Mouse (Mus musculus): ENCODE data around the gene Sytl2. TPM values are rescaled to one million over a fixed set of nuclear protein-coding genes. Genes with fewer than 3 reads are reported as not detected.

Sytl2 gene
- total and polyA plus RNA-seq, 3 experiments, result not detected

- H3K27me3 ChIP-seq (ENCODE audit: control insufficient read depth in 1 of 2, insufficient read depth in 2 of 2, low read length in 2 of 2), result peaks cover 0 to 5% of the 10 kb centered on the region in 2 experiments; a peak in 1 of 4 replicates
- H3K36me3 ChIP-seq (ENCODE audit: control insufficient read depth in 1 of 2, insufficient read depth in 2 of 2, low read length in 2 of 2), result no peaks in the 10 kb centered on the region
- peak; percentile 24 for DNase-seq (ENCODE audit: low read depth, low spot score)
- H3K4me1 ChIP-seq (ENCODE audit: control insufficient read depth in 1 of 2, insufficient read depth in 2 of 2, low read length in 2 of 2), result no peaks in the 10 kb centered on the region
- H3K79me2 ChIP-seq (ENCODE audit: control insufficient read depth, insufficient read depth, low read length, poor library complexity), result no peaks in the 10 kb centered on the region
- no peak overlapping the region for H3K9ac ChIP-seq (ENCODE audit: control insufficient read depth, low read depth, low read length, poor library complexity, severe bottlenecking)
- no peaks in the 10 kb centered on the region for H3K9me3 ChIP-seq (replicated peaks; ENCODE audit: insufficient read depth, low read length)
- H3K4me3 ChIP-seq (ENCODE audit: control insufficient read depth in 1 of 2, insufficient read depth in 1 of 2, low read depth in 2 of 2, low read length in 2 of 2), result no peak overlapping the region
- H3K27ac ChIP-seq (ENCODE audit: control insufficient read depth, low read depth, low read length), result no peak overlapping the region
- TF ChIP-seq MAFK (IDR thresholded peaks at IDR 0.05; ENCODE audit: borderline replicate concordance, low read depth, low read length) (no peak), POLR2AphosphoS2 (IDR thresholded peaks at IDR 0.05; ENCODE audit: low read length) (no peak), RAD21 (IDR thresholded peaks at IDR 0.05; ENCODE audit: low read depth, low read length) (peak; percentile 49), SMC3 (IDR thresholded peaks at IDR 0.05; ENCODE audit: low read depth, low read length) (peak; percentile 66), POLR2AphosphoS5 (IDR thresholded peaks at IDR 0.05; ENCODE audit: borderline replicate concordance, low read depth, low read length) (no peak), ZC3H11A (IDR thresholded peaks at IDR 0.05; ENCODE audit: low read depth, low read length) (no peak; the same call in 1 of the 2 replicates), BHLHE40 (IDR thresholded peaks at IDR 0.05; ENCODE audit: borderline replicate concordance, low read depth, low read length) (no peak), MAZ (IDR thresholded peaks at IDR 0.05; ENCODE audit: low read depth, low read length) (no peak), E2F4 (IDR thresholded peaks at IDR 0.05; ENCODE audit: borderline replicate concordance, low read depth, low read length) (no peak), KAT2A (conservative IDR thresholded peaks at IDR 0.05; ENCODE audit: low read depth, low read length) (no peak), HCFC1 (IDR thresholded peaks at IDR 0.05; ENCODE audit: low read depth, low read length) (no peak), TCF12 (IDR thresholded peaks at IDR 0.05; ENCODE audit: low read depth, low read length) (no peak), TAL1 (IDR thresholded peaks at IDR 0.05; ENCODE audit: low read length) (no peak), CTCF (IDR thresholded peaks at IDR 0.05 in 2 of 3, conservative IDR thresholded peaks at IDR 0.05 in 1 of 3; ENCODE audit: control insufficient read depth in 1 of 3, insufficient read depth in 1 of 3, low read depth in 2 of 3, low read length in 3 of 3, poor library complexity in 1 of 3, severe bottlenecking in 1 of 3) (peak; percentile 47 to 64 (median 58); a peak in 5 of 6 replicates), USF2 (IDR thresholded peaks at IDR 0.05; ENCODE audit: borderline replicate concordance in 1 of 2, insufficient read depth in 1 of 2, low read depth in 1 of 2, low read length in 2 of 2) (no peak), MYB (IDR thresholded peaks at IDR 0.05; ENCODE audit: low read depth, low read length) (no peak), NELFE (IDR thresholded peaks at IDR 0.05; ENCODE audit: low read depth, low read length) (no peak), GATA1 (IDR thresholded peaks at IDR 0.05; ENCODE audit: low read depth, low read length) (no peak), NRF1 (IDR thresholded peaks at IDR 0.05; ENCODE audit: insufficient read depth, low read depth, low read length, poor library complexity, severe bottlenecking) (no peak)
Observed at GRCm38 (mm10) chr7:90280274-90280875, 21.7 kb upstream of the Sytl2 start.

- H3K27ac ChIP-seq (ENCODE audit: control insufficient read depth, low read depth, low read length), result no peak overlapping the region
- no peak overlapping the region for H3K4me3 ChIP-seq (ENCODE audit: control insufficient read depth in 1 of 2, insufficient read depth in 1 of 2, low read depth in 2 of 2, low read length in 2 of 2)
- no peaks in the 10 kb centered on the region for H3K36me3 ChIP-seq (ENCODE audit: control insufficient read depth in 1 of 2, insufficient read depth in 2 of 2, low read length in 2 of 2)
- no peaks in the 10 kb centered on the region for H3K79me2 ChIP-seq (ENCODE audit: control insufficient read depth, insufficient read depth, low read length, poor library complexity)
- no peaks in the 10 kb centered on the region for H3K9me3 ChIP-seq (replicated peaks; ENCODE audit: insufficient read depth, low read length)
- no peak for DNase-seq (ENCODE audit: low read depth, low spot score)
- peaks cover 0 to 5% of the 10 kb centered on the region in 2 experiments; a peak in 1 of 4 replicates for H3K27me3 ChIP-seq (ENCODE audit: control insufficient read depth in 1 of 2, insufficient read depth in 2 of 2, low read length in 2 of 2)
- H3K9ac ChIP-seq (ENCODE audit: control insufficient read depth, low read depth, low read length, poor library complexity, severe bottlenecking), result no peak overlapping the region
- TF ChIP-seq KAT2A (conservative IDR thresholded peaks at IDR 0.05; ENCODE audit: low read depth, low read length), result no peak
- TF ChIP-seq ELF1 (IDR thresholded peaks at IDR 0.05; ENCODE audit: low read depth, low read length), result no peak
- no peak for TF ChIP-seq TCF12 (IDR thresholded peaks at IDR 0.05; ENCODE audit: low read depth, low read length)
- TF ChIP-seq MXI1 (IDR thresholded peaks at IDR 0.05; ENCODE audit: low read depth, low read length), result no peak
- no peak for TF ChIP-seq CHD1 (IDR thresholded peaks at IDR 0.05; ENCODE audit: low read depth, low read length)
- TF ChIP-seq ZNF384 (IDR thresholded peaks at IDR 0.05; ENCODE audit: low read depth, low read length), result no peak
- TF ChIP-seq CHD2 (IDR thresholded peaks at IDR 0.05; ENCODE audit: low read length), result no peak
- no peak for TF ChIP-seq NRF1 (IDR thresholded peaks at IDR 0.05; ENCODE audit: insufficient read depth, low read depth, low read length, poor library complexity, severe bottlenecking)
- no peak for TF ChIP-seq ZKSCAN1 (IDR thresholded peaks at IDR 0.05; ENCODE audit: low read depth, low read length)
- no peak for TF ChIP-seq RAD21 (IDR thresholded peaks at IDR 0.05; ENCODE audit: low read depth, low read length)
- no peak for TF ChIP-seq MAFK (IDR thresholded peaks at IDR 0.05; ENCODE audit: borderline replicate concordance, low read depth, low read length)
- no peak for TF ChIP-seq POLR2A (IDR thresholded peaks at IDR 0.05; ENCODE audit: control insufficient read depth in 1 of 2, insufficient read depth in 1 of 2, low read depth in 1 of 2, low read length in 2 of 2, poor library complexity in 1 of 2)
- no peaks in the 10 kb centered on the region for H3K4me1 ChIP-seq (ENCODE audit: control insufficient read depth in 1 of 2, insufficient read depth in 2 of 2, low read length in 2 of 2)
Observed at GRCm38 (mm10) chr7:90280878-90281277, 21.2 kb upstream of the Sytl2 start.
